Mouse (Mus musculus) C3H10T1/2 (cell line): ENCODE measurements around the gene Rassf6. TPM values are rescaled to one million over a fixed set of nuclear protein-coding genes. Genes with fewer than 3 reads are reported as not detected.

Source experiments
- polyA plus RNA-seq, 2 experiments: library from polyadenylated mRNA; unstranded; fragments of >200 nt; fragmentation: generic; extraction: Trizol; gene quantifications; one replicate each; pipeline ENCODE4 v1.2.1; 2012; ENCODE audit warnings: missing spikeins in 2 of 2

The Rassf6 gene
- polyA plus RNA-seq, result under 1 TPM; 0.04 to 0.08 TPM

DNA sequence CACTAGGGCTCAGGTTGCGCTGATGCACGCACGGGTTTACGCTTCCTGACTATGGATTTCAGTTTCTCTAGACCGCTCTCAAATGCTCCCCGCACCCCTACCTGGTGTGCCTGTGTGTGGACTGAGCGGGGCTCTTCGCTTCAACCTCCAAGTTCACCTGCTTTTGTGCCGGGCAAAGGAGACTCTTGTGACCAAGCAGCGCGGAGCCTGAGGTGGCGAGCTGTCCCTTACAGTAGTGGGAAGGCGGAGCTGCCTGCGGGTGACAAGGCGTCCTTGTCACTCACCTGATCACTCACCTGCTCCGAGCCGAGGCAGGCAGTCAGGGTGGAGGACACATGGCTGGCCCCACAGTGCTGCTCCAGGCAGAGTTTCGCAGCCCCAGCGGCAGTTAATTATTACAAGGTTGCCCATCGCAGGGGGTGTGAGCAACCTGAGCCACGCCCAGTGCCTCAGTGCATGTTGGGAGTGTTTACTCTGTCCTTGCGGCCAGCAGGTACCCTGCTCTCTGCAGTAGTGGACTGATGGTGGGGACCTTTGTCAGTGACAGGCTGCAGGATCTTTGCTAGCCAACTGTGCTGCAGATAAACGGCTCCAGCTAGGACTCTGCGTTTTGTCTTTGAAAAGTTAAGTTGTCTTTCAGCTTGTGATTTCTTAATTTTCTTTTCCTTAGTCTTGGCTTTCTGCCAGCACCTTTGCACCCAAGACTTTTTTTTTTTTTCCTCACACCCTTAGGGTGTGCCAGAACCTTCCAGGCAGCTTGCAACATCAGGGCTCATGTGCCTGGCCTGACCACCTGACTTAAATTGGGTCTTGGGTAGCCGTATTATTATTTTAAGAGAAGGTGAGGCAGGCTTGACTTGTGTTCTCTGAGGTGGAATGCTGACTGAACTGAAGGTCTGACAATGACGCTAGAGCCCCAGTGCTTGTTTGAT lies at the start of gene Rassf6:
TSS of gene Rassf6 (minus strand) at position 372 of the 932 bp plus-strand sequence.

GRCm38 (mm10) chr5:90560743-90561142 lies 79.7 kb downstream of the Rassf6 start, which contains the start of gene 5830473C10Rik:
5830473C10Rik (plus strand) TSS chr5:90561107.

Other genes starting within 250 kb of the Rassf6 start
- gene Alb, start 179.8 kb downstream of the Rassf6 start, polyA plus RNA-seq, result not detected
- gene Afp, start 149.9 kb downstream of the Rassf6 start, polyA plus RNA-seq, result 1 to 10 TPM in 1 of 2 experiments, under 1 TPM in 1; 0.31 to 2.4 TPM
- not detected for gene Afm, start 121.7 kb downstream of the Rassf6 start, polyA plus RNA-seq
- under 1 TPM; 0.02 to 0.04 TPM for gene 5830473C10Rik, start 79.5 kb downstream of the Rassf6 start, polyA plus RNA-seq
- gene Cxcl5, start 118.7 kb upstream of the Rassf6 start, polyA plus RNA-seq, result 10 to 100 TPM in 1 of 2 experiments, under 1 TPM in 1; 0.48 to 20.8 TPM
- gene Ppbp, start 127.9 kb upstream of the Rassf6 start, polyA plus RNA-seq, result under 1 TPM; 0.05 to 0.50 TPM
- under 1 TPM in 1 of 2 experiments, not detected in 1; 0.99 TPM for gene Pf4, start 131.8 kb upstream of the Rassf6 start, polyA plus RNA-seq
- not detected for gene Cxcl3, start 145.4 kb upstream of the Rassf6 start, polyA plus RNA-seq
- under 1 TPM in 1 of 2 experiments, not detected in 1; 0.37 TPM for gene Cxcl15, start 153.9 kb upstream of the Rassf6 start, polyA plus RNA-seq